Mouse (Mus musculus) c-Kit-positive CD71-positive TER-119-positive erythroid progenitor cells, embryonic 14.5 days (primary cell): Measurements from ENCODE around the gene E2f1.

Experiments
- DNase-seq: peaks from one replicate; pipeline ENCODE4 v3.0.0-alpha.2; 2013; ENCODE audit warnings: low spot score

Gene E2f1

GRCm38 (mm10) chr2:154583906-154584872 is 14.5 kb upstream of the E2f1 start:
- DNase-seq, result no peak

GRCm38 (mm10) chr2:154581421-154581820 is 11.7 kb upstream of the E2f1 start:
- DNase-seq, result no peak

GRCm38 (mm10) chr2:154580586-154580985 is 10.9 kb upstream of the E2f1 start:
- DNase-seq, result no peak

GRCm38 (mm10) chr2:154577744-154578067 is 8.0 kb upstream of the E2f1 start:
- DNase-seq, result no peak

GRCm38 (mm10) chr2:154576876-154577743 is 7.4 kb upstream of the E2f1 start:
- no peak for DNase-seq

GRCm38 (mm10) chr2:154574271-154574670 is 4.6 kb upstream of the E2f1 start:
- DNase-seq, result no peak

- DNase-seq, result no peak
These were observed 3.3 kb upstream of the E2f1 start for GRCm38 (mm10) chr2:154572996-154573395.

GRCm38 (mm10) chr2:154571976-154572375 is 2.3 kb upstream of the E2f1 start:
- no peak for DNase-seq

- no peak for DNase-seq
These were observed 1.6 kb upstream of the E2f1 start for GRCm38 (mm10) chr2:154571266-154571665.

- DNase-seq, result no peak
These were observed 974 bp upstream of the E2f1 start for GRCm38 (mm10) chr2:154570666-154571065.

GRCm38 (mm10) chr2:154569071-154569748 is 482 bp downstream of the E2f1 start:
- peak; percentile 73 for DNase-seq

GRCm38 (mm10) chr2:154568329-154569070 is 1.2 kb downstream of the E2f1 start:
- DNase-seq, result no peak

GRCm38 (mm10) chr2:154567766-154568165 is 1.9 kb downstream of the E2f1 start:
- DNase-seq, result no peak

- DNase-seq, result no peak
These were observed 3.1 kb downstream of the E2f1 start for GRCm38 (mm10) chr2:154566641-154567040.

- DNase-seq, result no peak
These were observed 4.1 kb downstream of the E2f1 start for GRCm38 (mm10) chr2:154565562-154565961.

- no peak for DNase-seq
These were observed 6.0 kb downstream of the E2f1 start for GRCm38 (mm10) chr2:154563612-154564170.

- DNase-seq, result peak; percentile 57
These were observed 11.2 kb downstream of the E2f1 start, which contains the start of gene Necab3 for GRCm38 (mm10) chr2:154558264-154559039. TSS of gene Necab3 (minus strand) at chr2:154558890.

- DNase-seq, result no peak
These were observed 12.4 kb downstream of the E2f1 start for GRCm38 (mm10) chr2:154557184-154557832.

GRCm38 (mm10) chr2:154555235-154555634 is 14.5 kb downstream of the E2f1 start:
- no peak for DNase-seq

GRCm38 (mm10) chr2:154552424-154552907 is 17.2 kb downstream of the E2f1 start:
- DNase-seq, result peak; percentile 27
